8 mouse cellular contexts compared by ENCODE assay signal in genomic region chr2:26024138-26025075, GRCm38 (mm10). TPM values are rescaled to one million over a fixed set of nuclear protein-coding genes. Genes with fewer than 3 reads are reported as not detected.
A peak's percentile ranks its signal among the peaks of the same experiment; 100 is the strongest.
DNase-seq lines count a peak whose midpoint lies in the region; ATAC-seq lines count a peak whose summit lies in the region.

No protein-coding gene starts in this region.

- no peaks in the 10 kb centered on the region for H3K9me3 ChIP-seq in embryonic facial prominence, embryonic 10.5 days
- no peaks in the 10 kb centered on the region for H3K9me3 ChIP-seq in heart, embryonic 11.5 days (replicated peaks; ENCODE audit: control insufficient read depth, low read length)

- no peak overlapping the region for H3K27ac ChIP-seq in embryonic facial prominence, embryonic 10.5 days (replicated peaks)
- no peak overlapping the region for H3K27ac ChIP-seq in heart, embryonic 11.5 days (ENCODE audit: low read depth, low read length)

- peaks cover 13% of the 10 kb centered on the region for H3K4me1 ChIP-seq in embryonic facial prominence, embryonic 10.5 days
- H3K4me1 ChIP-seq in heart, embryonic 11.5 days (ENCODE audit: control insufficient read depth, insufficient read depth, low read length) = peaks cover 11% of the 10 kb centered on the region

- no peaks in the 10 kb centered on the region for H3K36me3 ChIP-seq in embryonic facial prominence, embryonic 10.5 days (replicated peaks)
- H3K36me3 ChIP-seq in heart, embryonic 11.5 days (ENCODE audit: control insufficient read depth, insufficient read depth, low read length) = no peaks in the 10 kb centered on the region

- no peaks in the 10 kb centered on the region for H3K27me3 ChIP-seq in embryonic facial prominence, embryonic 10.5 days (replicated peaks; ENCODE audit: low read depth, poor library complexity, severe bottlenecking)
- H3K27me3 ChIP-seq in heart, embryonic 11.5 days (ENCODE audit: control insufficient read depth, insufficient read depth, low read length) = peaks cover 2% of the 10 kb centered on the region; the same call in 1 of the 2 replicates

- no peak for ATAC-seq in frontal cortex, adult (ENCODE audit: low TSS enrichment)
- ATAC-seq in heart, embryonic 11.5 days (replicated peaks; ENCODE audit: insufficient number of reproducible peaks, low FRiP score, low TSS enrichment) = no peak

- WGBS in embryonic facial prominence, embryonic 10.5 days = 40% methylated on average over 4 of the region's 4 CpGs
- WGBS in heart, embryonic 11.5 days (ENCODE audit: insufficient replicate concordance) = 29% methylated on average over 4 of the region's 4 CpGs

- H3K9ac ChIP-seq in heart, embryonic 11.5 days (ENCODE audit: low read depth, low read length) = no peak overlapping the region

- no peak overlapping the region for H3K4me2 ChIP-seq in heart, embryonic 11.5 days

- H3K4me3 ChIP-seq in embryonic facial prominence, embryonic 10.5 days = no peak overlapping the region
- no peak overlapping the region for H3K4me3 ChIP-seq in heart, embryonic 11.5 days (ENCODE audit: low read depth, low read length)

- peak; percentile 14 to 53 for DNase-seq in frontal cortex, postnatal 14 days (ENCODE audit: low spot score in 2 of 2)
- DNase-seq in 3T3-L1 (ENCODE audit: low read depth, low spot score) = peak; percentile 65
- peak; percentile 22 for DNase-seq in T-cell, adult 2 months (ENCODE audit: low spot score)
- DNase-seq in embryonic facial prominence, embryonic 10.5 days (ENCODE audit: low spot score) = peak; percentile 50
- peak; percentile 20 to 37 for DNase-seq in layer of hippocampus, postnatal 36 days
- peak; percentile 58 for DNase-seq in mesoderm, embryonic 11.5 days (ENCODE audit: low read depth, low spot score)

RNA-seq across cellular contexts. Expression of gene Ubac1, which starts 2.9 kb away (rescaled TPM):
- 94.9 and 95.9 TPM in 2 replicates for polyA plus RNA-seq in embryonic facial prominence, embryonic 10.5 days (2016; fragmentation: Nextera tagmentation; extraction: Ambion mirVana)
- 10 to 100 TPM; 57.7 to 59.0 TPM for total RNA-seq in layer of hippocampus, postnatal 36 days (2021)
- polyA plus RNA-seq in heart, embryonic 11.5 days (2014; fragmentation: Nextera tagmentation; extraction: Ambion mirVana) = 136 and 141 TPM in 2 replicates

RNA-seq across cellular contexts. Expression of gene Camsap1, which starts 41.3 kb away (rescaled TPM):
- 36.1 and 41.9 TPM in 2 replicates for polyA plus RNA-seq in embryonic facial prominence, embryonic 10.5 days (2016; fragmentation: Nextera tagmentation; extraction: Ambion mirVana)
- total RNA-seq in layer of hippocampus, postnatal 36 days (2021) = 100 to 1,000 TPM; 123 to 135 TPM
- polyA plus RNA-seq in heart, embryonic 11.5 days (2014; fragmentation: Nextera tagmentation; extraction: Ambion mirVana) = 8.9 and 14.1 TPM in 2 replicates
